Mouse (Mus musculus): ENCODE measurements at regions not wholly inside any gene's neighbourhood (a gene's known extent, or its start where the extent isn't known, plus 50 kb on each side); places are given as distances from the start of the nearest gene placed in this dataset.
"Not testable (repeated sequence)": the region's sequence is repeated elsewhere in the genome, so short reads cannot be mapped to it uniquely, and the experiment has no call there.

- no peak for DNase-seq (ENCODE audit: low read depth, low spot score)
These were observed 422.8 kb downstream of the Tcerg1l start for GRCm38 (mm10) chr7:137974705-137975104.

- no peak for DNase-seq (ENCODE audit: low read depth, low spot score)
These were observed 420.0 kb downstream of the Tcerg1l start for GRCm38 (mm10) chr7:137977527-137977926.

- DNase-seq (ENCODE audit: low read depth, low spot score), result no peak
These were observed 418.2 kb downstream of the Tcerg1l start for GRCm38 (mm10) chr7:137979361-137979760.

GRCm38 (mm10) chr7:138005806-138006205 lies 391.7 kb downstream of the Tcerg1l start:
- DNase-seq (ENCODE audit: low read depth, low spot score), result no peak

GRCm38 (mm10) chr7:138006971-138007370 lies 390.6 kb downstream of the Tcerg1l start:
- DNase-seq (ENCODE audit: low read depth, low spot score), result no peak

GRCm38 (mm10) chr7:138008601-138009000 lies 388.9 kb downstream of the Tcerg1l start:
- no peak for DNase-seq (ENCODE audit: low read depth, low spot score)

- DNase-seq (ENCODE audit: low read depth, low spot score), result not testable (repeated sequence)
These were observed 373.5 kb downstream of the Tcerg1l start for GRCm38 (mm10) chr7:138024021-138024420.

- DNase-seq (ENCODE audit: low read depth, low spot score), result no peak
These were observed 345.8 kb downstream of the Tcerg1l start for GRCm38 (mm10) chr7:138051696-138052095.

- no peak for DNase-seq (ENCODE audit: low read depth, low spot score)
These were observed 342.8 kb downstream of the Tcerg1l start for GRCm38 (mm10) chr7:138054756-138055155.

GRCm38 (mm10) chr7:138061116-138061515 lies 336.4 kb downstream of the Tcerg1l start:
- no peak for DNase-seq (ENCODE audit: low read depth, low spot score)

- DNase-seq (ENCODE audit: low read depth, low spot score), result no peak
These were observed 330.6 kb downstream of the Tcerg1l start for GRCm38 (mm10) chr7:138066921-138067320.

- DNase-seq (ENCODE audit: low read depth, low spot score), result no peak
These were observed 322.3 kb downstream of the Tcerg1l start for GRCm38 (mm10) chr7:138075231-138075630.

GRCm38 (mm10) chr7:138083980-138084379 lies 313.6 kb downstream of the Tcerg1l start:
- DNase-seq (ENCODE audit: low read depth, low spot score), result peak; percentile 67

- no peak for DNase-seq (ENCODE audit: low read depth, low spot score)
These were observed 289.9 kb downstream of the Tcerg1l start for GRCm38 (mm10) chr7:138107471-138108210.

GRCm38 (mm10) chr7:138121497-138121896 lies 276.0 kb downstream of the Tcerg1l start:
- DNase-seq (ENCODE audit: low read depth, low spot score), result no peak

- no peak for DNase-seq (ENCODE audit: low read depth, low spot score)
These were observed 267.8 kb downstream of the Tcerg1l start for GRCm38 (mm10) chr7:138129701-138130100.

GRCm38 (mm10) chr7:138133427-138133826 lies 264.1 kb downstream of the Tcerg1l start:
- no peak for DNase-seq (ENCODE audit: low read depth, low spot score)

GRCm38 (mm10) chr7:138137934-138138333 lies 259.6 kb downstream of the Tcerg1l start:
- no peak for DNase-seq (ENCODE audit: low read depth, low spot score)

- DNase-seq (ENCODE audit: low read depth, low spot score), result no peak
These were observed 257.8 kb downstream of the Tcerg1l start for GRCm38 (mm10) chr7:138139766-138140165.

- DNase-seq (ENCODE audit: low read depth, low spot score), result no peak
These were observed 248.0 kb downstream of the Tcerg1l start for GRCm38 (mm10) chr7:138149496-138149895.

GRCm38 (mm10) chr7:138153455-138154167 lies 243.9 kb downstream of the Tcerg1l start:
- no peak for DNase-seq (ENCODE audit: low read depth, low spot score)
